Mouse (Mus musculus) gastrocnemius, postnatal 14 days (tissue): ENCODE data around the gene Commd1. TPM values are rescaled to one million over a fixed set of nuclear protein-coding genes. Genes with fewer than 3 reads are reported as not detected.

ENCODE experiments used
- DNase-seq: peaks from one replicate; pipeline ENCODE4 v3.0.0; 2021; ENCODE audit warnings: mixed read lengths
- intact Hi-C: fragments of 180-260 bp; cut with DNase I; formaldehyde crosslinking; loops from one replicate; pipeline ENCODE4 v1.15.1; 2025; ENCODE audit warnings: low total_unique reads
- long read RNA-seq, 2 experiments: library from polyadenylated mRNA; stranded (forward); transcript quantifications; one replicate each; pipeline ENCODE4 v2.0.0; 2021
- total RNA-seq, 2 experiments: library from RNA; stranded (reverse); gene quantifications; 2 replicates each; pipeline ENCODE4 v1.2.3; 2021

Commd1 gene
- total RNA-seq: 100 to 1,000 TPM; 117 to 122 TPM
- long read RNA-seq, experiment 1, full-length matches to known transcripts: 104 of 105 reads
- long read RNA-seq, experiment 1, partial matches to known transcripts: 0 of 105 reads
- long read RNA-seq, experiment 1, other reads (novel, unspliced or antisense): 1 of 105 reads
- long read RNA-seq, experiment 2, full-length matches to known transcripts: 106 of 106 reads
- long read RNA-seq, experiment 2, partial matches to known transcripts: 0 of 106 reads
- long read RNA-seq, experiment 2, other reads (novel, unspliced or antisense): 0 of 106 reads

- intact Hi-C loops: no loop called here
- peak; percentile 98 for DNase-seq
Measured at GRCm38 (mm10) chr11:22981984-22982757, at the start of gene Commd1, which contains the start of gene Gm28048. Gene Commd1 (minus strand): TSS chr11:22982382. Gene Gm28048 (minus strand): TSS chr11:22982090.

GRCm38 (mm10) chr11:23029399-23029798 is 47.2 kb upstream of the Commd1 start:
- DNase-seq: no peak
- intact Hi-C loops: no loop called here

- DNase-seq: no peak
- intact Hi-C loops: no loop called here
Measured at GRCm38 (mm10) chr11:23028957-23029356, 46.8 kb upstream of the Commd1 start.

- intact Hi-C loops: no loop called here
- DNase-seq: no peak
Measured at GRCm38 (mm10) chr11:23024169-23024568, 42.0 kb upstream of the Commd1 start.

- intact Hi-C loops: no loop called here
- DNase-seq: no peak
Measured at GRCm38 (mm10) chr11:23023155-23023554, 41.0 kb upstream of the Commd1 start.

GRCm38 (mm10) chr11:23020841-23021240 is 38.7 kb upstream of the Commd1 start:
- intact Hi-C loops: no loop called here
- DNase-seq: no peak

GRCm38 (mm10) chr11:23020116-23020770 is 38.1 kb upstream of the Commd1 start:
- intact Hi-C loops: no loop called here
- DNase-seq: no peak

GRCm38 (mm10) chr11:23017943-23018342 is 35.8 kb upstream of the Commd1 start:
- no peak for DNase-seq
- intact Hi-C loops: no loop called here

GRCm38 (mm10) chr11:23014996-23015395 is 32.8 kb upstream of the Commd1 start:
- intact Hi-C loops: no loop called here

GRCm38 (mm10) chr11:23013580-23014294 is 31.6 kb upstream of the Commd1 start:
- intact Hi-C loops: no loop called here
- DNase-seq: no peak

More at GRCm38 (mm10) chr11:23014996-23015395, 32.8 kb upstream of the Commd1 start:
- DNase-seq: no peak

- DNase-seq: no peak
- intact Hi-C loops: no loop called here
Measured at GRCm38 (mm10) chr11:23013096-23013495, 30.9 kb upstream of the Commd1 start.

- DNase-seq: no peak
- intact Hi-C loops: loop anchor here (10.0 kb wide), 1 partner anchor 136 kb away; no protein-coding TSS in a partner anchor
Measured at GRCm38 (mm10) chr11:23008824-23009200, 26.6 kb upstream of the Commd1 start.

- intact Hi-C loops: loop anchor here (10.0 kb wide), 1 partner anchor 136 kb away; no protein-coding TSS in a partner anchor
- DNase-seq: peak; percentile 84
Measured at GRCm38 (mm10) chr11:23008181-23008823, 26.1 kb upstream of the Commd1 start.

GRCm38 (mm10) chr11:23007481-23008180 is 25.4 kb upstream of the Commd1 start, which contains the start of gene Fam161a:
Gene Fam161a (plus strand): TSS chr11:23007531.
- peak; percentile 55 for DNase-seq
- intact Hi-C loops: loop anchor here (10.0 kb wide), 1 partner anchor 137 kb away; no protein-coding TSS in a partner anchor

GRCm38 (mm10) chr11:23007166-23007480 is 24.9 kb upstream of the Commd1 start:
- DNase-seq: no peak
- intact Hi-C loops: loop anchor here (10.0 kb wide), 1 partner anchor 138 kb away; no protein-coding TSS in a partner anchor

- intact Hi-C loops: loop anchor here (10.0 kb wide), 1 partner anchor 140 kb away; no protein-coding TSS in a partner anchor
- no peak for DNase-seq
Measured at GRCm38 (mm10) chr11:23005276-23005675, 23.1 kb upstream of the Commd1 start.

GRCm38 (mm10) chr11:22998308-22998707 is 16.1 kb upstream of the Commd1 start:
- intact Hi-C loops: no loop called here

GRCm38 (mm10) chr11:22995461-22995860 is 13.3 kb upstream of the Commd1 start:
- no peak for DNase-seq
- intact Hi-C loops: no loop called here

More at GRCm38 (mm10) chr11:22998308-22998707, 16.1 kb upstream of the Commd1 start:
- DNase-seq: no peak
